Mouse (Mus musculus): ENCODE measurements around the gene Qrich1.

Qrich1 gene

DNA sequence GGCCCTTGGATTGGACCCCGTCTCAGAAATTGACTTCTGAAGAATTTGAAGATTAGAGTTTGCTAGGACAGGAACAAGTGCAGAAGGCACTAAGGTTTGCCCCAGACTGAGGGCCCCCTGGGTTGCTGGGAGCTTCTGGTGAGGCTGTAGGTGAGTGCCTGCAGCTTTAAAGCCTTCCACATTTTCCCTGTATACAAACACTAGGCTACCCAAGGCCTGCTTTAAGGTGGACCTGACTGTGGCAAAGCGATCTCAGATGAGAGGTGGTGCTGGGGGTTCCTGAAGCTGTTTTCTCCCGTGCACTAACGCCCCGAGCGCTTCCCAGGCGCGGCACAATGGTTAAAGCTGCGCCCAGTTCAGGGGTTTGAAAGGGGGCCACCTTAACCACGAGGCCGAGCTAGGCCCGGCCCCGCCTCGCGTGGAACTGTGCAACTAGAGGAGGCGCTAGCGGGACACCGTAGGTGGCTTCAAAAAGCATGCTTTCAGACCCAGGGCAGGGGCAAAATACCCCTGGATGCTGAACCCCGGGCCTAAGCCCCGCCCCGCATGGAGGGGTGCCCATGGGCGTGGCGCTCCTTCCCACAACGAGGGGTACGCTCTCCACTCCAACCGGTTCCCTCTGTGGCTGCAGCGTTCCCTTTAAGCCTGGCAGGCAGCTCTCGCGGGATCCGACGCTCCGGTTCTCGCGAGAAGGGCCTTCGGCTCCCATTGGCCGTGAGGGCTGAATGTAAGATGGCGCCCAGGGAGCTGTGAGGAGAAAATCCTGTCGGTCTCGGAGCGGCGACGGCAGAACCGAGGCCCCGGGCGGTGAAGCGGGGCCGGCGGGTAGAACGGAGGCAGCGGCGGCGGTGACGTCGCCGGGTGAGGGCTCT is at the start of gene Qrich1:
Gene Qrich1, plus strand, starts transcription at position 427 of the 872 bp plus-strand sequence.
- under 1% methylated on average over 53 of the region's 55 CpGs for WGBS

DNA sequence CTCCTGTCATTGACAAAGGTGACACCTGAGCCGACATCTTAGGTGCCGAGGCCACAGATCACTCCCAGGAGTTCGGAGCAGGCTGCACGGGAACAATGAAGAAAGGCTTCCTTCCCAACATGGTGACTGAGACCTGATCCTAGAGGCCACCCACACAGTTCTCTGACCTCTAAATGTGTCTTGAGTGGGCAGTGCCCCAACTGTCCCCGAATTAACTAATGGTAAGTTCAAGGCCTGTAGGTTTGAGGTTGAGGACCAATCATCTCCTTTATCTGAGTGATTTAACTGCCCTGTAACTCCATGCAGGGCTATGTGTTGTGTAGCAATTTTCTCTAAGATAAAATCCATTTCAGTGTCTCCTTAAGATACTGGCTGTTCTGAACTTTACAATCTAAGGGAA is 47.2 kb upstream of the Qrich1 start:
- WGBS: 85% methylated on average over 5 of the region's 5 CpGs

DNA sequence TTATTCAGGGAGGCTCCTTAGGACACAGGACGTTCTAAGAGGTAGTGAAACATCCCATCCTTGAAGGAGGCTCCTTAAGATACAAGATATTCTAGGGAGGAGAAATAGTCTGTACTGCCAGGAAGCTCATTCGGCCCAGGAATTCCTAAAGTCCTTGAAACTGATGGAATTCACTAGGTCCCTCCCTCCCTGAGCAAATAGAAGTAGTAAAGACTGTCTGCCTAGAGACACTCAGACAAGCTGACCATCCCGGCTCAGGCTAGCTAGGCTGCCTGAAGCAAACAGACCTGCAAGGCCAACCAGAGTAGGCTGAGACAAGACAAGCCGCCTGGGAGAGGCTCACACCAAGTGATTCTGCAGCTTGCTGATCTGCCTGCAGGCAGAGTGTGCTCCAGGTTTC is 46.8 kb upstream of the Qrich1 start:
- WGBS: 89% methylated on average over 4 of the region's 4 CpGs

DNA sequence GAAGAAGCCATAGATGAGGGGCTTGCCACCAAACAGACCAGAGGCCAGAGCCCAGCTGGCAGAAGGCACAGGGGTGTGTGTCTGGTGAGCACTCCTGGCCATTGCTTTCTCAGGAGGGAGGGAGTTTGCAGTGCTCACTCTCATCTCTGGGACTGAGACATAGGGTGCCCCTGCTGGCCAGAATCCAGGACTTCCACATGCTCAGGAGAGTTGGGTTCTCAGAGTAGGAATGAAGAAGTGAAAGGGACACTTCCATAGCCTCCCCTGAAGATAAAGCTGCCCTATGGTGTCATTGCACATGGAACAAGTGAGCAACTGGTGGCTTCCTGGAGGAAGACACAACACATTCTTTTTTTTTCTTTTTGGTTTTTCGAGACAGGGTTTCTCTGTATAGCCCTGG is 42.1 kb upstream of the Qrich1 start:
- 54% methylated on average over 1 of the region's 1 CpGs for WGBS

DNA sequence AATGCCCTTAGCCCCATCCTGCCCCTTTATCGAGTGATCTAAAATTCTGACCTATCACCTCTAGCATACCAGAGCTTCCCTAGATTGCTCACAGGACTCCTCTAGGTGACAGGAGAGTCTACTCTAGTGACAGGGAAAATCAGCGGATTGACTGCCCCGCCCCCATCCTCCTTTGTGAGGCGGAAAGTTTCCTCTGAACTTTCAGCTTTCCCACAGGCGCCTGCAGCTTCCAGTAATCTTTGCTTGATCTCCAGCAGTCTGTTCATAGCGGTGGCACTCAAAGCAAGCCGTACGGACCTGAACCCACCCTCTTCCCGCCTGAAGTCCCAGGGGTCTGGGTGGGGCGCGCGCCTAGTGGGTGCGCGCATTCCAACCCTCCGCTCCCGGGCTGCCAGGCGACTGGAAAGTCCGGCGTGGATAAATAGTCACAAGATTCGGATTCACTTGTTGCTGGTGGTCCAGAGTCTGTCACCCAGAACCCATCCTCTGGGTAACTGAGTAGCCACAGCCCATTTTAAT is 37.9 kb upstream of the Qrich1 start:
- 3% methylated on average over 20 of the region's 20 CpGs for WGBS

DNA sequence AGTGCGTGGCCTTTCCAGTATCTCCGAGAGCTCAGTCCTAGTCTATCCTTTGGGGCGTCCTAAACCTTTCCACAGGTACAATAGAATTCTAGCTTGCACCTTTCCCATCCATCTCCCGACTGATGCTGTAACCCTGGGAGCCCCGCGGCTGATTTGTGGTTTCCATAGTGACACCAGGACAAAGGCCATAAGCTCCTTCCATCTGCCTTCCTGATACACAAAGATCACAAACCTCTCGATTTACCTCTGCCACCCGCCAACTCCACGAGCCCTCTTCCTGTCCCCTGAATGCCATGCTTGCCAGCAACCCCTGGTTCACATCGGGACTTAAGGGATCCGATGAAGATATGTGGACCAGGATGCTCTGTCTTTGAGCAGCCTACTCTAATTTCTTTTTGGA is 37.4 kb upstream of the Qrich1 start:
- 31% methylated on average over 11 of the region's 11 CpGs for WGBS

DNA sequence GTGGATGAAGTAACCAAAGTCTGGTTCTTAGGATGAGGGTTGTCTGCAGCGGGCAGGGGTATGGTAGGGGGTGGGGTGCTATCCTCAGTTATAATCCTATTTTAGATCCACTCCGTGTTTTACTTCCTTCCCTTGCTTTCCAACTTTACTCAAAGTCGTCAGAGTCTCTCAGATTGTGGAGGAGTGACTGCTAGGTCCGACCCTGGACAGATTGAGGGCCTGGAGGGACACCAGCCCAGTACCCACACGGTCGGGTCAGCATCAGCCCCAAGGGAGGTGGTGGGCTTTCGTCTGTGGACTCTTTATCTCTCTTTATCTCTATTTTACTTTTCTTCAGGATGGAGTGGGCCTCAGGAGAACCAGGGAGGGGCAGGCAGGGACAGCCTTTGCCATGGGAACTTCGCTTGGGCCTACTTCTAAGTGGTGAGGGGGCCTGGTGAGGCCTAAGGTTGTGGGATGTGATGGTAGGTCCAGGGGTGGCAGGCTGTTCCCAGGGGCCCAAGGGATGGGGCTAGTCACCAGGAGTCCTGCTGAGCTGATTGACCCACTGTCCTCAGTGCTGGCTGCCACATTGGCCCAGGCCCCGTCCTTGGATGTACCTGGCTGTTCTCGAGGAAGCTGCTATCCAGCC is 36.8 kb upstream of the Qrich1 start, which contains the start of gene Lamb2:
Gene Lamb2, plus strand, starts transcription at position 16 of the 631 bp plus-strand sequence.
- 24% methylated on average over 10 of the region's 10 CpGs for WGBS

DNA sequence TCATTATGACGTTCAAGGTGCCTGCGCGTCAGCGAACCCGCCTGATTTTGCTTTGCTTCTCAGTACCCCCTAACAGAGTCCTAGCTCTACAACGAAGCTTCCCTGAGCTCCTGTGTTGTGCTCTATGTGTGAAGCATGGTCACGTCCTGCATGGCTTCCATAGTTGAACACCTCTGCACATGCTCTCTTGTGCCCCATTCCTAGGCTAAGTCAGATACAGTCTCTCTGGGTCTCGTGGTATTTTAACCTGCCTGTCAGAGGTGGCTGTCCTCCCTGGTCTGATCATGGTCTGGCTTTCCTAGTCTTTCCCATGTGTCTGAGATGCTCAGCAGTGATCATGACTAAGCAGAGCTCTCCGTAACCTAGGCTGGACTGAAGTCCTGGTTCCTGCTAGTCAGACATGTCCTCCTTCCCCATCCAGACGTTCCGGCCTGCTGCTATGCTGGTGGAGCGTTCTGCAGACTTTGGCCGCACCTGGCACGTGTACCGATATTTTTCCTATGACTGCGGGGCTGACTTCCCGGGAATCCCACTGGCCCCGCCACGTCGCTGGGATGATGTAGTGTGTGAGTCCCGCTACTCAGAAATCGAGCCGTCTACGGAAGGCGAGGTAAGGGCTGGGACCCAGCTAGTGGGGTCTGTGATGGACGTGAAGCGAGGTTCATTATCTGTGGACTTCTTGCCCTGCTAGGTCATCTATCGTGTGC is 35.6 kb upstream of the Qrich1 start:
- WGBS: 92% methylated on average over 28 of the region's 28 CpGs

DNA sequence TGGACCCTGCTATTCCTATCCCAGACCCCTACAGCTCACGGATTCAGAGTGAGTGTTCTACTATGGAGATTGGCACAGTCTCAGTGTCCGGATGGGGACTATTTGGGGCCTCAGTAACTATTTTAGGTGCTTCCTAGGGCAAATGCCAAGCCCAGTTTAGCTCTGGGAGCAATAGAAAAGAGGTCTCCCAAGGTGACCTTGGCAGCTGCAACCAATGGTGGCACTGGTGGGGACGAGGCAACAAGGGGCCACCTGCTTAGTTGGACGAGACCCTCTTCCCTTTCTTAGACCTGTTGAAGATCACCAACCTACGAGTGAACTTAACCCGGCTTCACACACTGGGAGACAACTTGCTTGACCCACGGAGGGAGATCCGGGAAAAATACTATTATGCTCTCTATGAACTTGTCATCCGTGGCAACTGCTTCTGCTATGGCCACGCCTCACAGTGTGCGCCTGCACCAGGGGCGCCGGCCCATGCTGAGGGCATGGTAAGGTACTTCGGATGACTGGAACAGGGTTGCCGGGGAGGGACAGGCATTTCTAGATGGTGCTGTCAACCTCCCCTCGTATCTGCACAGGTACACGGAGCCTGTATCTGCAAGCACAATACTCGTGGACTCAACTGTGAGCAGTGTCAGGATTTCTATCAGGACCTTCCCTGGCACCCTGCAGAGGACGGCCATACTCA is 34.9 kb upstream of the Qrich1 start:
- 91% methylated on average over 19 of the region's 19 CpGs for WGBS

DNA sequence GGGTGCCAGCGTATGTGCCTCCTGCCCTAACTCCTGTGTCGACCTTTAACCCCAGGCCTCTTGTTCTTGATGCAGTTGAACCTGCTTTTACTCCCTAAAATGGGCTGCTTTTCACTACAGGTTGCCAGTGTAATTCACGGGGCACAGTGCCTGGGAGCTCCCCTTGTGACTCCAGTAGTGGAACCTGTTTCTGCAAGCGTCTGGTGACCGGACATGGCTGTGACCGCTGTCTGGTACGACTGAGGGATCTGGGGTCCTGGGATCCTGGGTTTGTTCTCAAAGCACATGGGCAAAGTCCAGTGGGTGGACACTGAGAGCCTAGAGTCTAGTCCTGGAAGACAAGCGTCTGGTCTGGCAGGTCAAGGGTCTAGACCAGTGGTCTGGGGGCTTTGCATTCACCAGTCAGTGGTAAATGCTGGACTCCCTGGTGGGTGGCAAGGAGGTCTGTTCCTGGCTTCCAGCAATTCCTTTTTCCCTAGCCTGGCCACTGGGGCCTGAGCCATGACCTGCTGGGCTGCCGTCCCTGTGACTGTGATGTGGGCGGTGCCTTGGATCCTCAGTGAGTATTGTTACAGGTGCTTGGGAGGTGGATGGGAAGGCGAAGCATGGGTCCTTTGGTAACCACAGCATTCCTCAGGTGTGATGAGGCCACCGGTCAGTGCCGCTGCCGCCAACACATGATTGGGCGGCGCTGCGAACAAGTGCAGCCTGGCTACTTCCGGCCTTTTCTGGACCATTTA is 33.4 kb upstream of the Qrich1 start:
- 93% methylated on average over 18 of the region's 18 CpGs for WGBS

DNA sequence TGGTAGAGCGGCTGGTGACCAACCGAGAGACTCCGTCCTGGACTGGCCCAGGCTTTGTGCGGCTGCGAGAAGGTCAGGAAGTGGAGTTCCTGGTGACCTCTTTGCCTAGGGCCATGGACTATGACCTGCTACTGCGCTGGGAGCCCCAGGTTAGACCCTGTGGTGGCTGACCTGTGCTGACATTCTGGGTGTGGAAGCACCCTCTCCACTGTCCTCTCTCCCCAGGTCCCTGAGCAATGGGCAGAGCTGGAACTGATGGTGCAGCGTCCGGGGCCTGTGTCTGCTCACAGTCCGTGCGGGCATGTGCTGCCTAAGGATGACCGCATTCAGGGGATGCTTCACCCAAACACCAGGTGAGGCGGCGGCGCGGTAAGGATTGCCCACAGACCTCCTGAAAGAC is 32.6 kb upstream of the Qrich1 start:
- WGBS: 96% methylated on average over 15 of the region's 15 CpGs

DNA sequence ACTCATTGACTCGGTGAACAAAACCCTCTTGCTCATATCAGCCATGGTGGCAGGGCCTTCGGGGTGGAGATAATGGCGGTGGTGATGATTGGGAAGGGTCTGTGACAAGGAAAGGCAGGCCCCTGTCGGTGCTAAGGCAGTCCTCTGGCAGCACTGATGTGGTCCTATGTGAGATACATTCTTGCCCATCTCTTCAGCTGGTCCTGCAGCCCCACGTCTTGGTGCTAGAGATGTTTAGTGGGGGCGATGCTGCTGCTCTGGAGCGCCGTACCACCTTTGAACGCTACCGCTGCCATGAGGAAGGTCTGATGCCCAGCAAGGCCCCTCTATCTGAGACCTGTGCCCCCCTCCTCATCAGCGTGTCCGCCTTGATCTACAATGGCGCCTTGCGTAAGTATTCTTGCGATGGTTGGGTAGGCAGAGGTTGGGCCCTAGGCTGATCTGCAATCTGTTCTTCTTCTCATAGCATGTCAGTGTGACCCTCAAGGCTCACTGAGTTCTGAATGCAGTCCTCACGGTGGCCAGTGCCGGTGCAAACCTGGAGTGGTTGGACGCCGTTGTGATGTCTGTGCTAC is 31.2 kb upstream of the Qrich1 start:
- WGBS: 95% methylated on average over 19 of the region's 19 CpGs

DNA sequence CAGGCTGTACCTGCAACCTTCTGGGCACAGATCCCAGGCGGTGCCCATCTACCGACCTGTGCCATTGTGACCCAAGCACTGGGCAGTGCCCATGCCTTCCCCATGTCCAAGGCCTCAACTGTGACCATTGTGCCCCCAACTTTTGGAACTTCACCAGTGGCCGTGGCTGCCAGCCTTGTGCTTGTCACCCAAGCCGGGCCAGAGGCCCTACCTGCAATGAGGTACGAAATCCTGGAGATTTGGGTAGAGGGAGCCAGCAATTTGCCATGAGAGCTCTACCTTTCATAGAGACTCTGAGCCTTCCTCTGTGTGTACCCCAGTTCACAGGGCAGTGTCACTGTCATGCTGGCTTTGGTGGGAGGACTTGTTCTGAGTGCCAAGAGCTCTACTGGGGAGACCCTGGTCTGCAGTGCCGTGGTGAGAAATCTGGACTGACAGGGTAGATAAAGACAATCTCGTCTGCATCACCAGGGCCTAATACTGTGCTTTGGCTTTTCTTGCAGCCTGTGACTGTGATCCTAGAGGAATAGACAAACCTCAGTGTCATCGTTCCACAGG is 29.6 kb upstream of the Qrich1 start:
- 93% methylated on average over 8 of the region's 8 CpGs for WGBS

DNA sequence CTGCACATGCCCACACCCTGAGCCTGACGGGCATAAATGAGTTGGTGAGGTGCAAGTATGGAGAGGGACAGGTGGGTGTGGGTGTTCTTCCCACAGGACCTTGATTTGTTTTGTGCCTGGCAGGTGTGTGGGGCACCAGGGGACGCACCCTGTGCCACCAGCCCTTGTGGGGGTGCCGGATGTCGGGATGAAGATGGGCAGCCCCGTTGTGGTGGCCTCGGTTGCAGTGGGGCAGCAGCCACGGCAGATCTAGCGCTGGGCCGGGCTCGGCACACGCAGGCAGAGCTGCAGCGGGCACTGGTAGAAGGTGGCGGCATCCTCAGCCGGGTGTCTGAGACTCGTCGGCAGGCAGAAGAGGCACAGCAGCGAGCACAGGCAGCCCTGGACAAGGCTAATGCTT is 28.2 kb upstream of the Qrich1 start:
- WGBS: 96% methylated on average over 17 of the region's 17 CpGs

DNA sequence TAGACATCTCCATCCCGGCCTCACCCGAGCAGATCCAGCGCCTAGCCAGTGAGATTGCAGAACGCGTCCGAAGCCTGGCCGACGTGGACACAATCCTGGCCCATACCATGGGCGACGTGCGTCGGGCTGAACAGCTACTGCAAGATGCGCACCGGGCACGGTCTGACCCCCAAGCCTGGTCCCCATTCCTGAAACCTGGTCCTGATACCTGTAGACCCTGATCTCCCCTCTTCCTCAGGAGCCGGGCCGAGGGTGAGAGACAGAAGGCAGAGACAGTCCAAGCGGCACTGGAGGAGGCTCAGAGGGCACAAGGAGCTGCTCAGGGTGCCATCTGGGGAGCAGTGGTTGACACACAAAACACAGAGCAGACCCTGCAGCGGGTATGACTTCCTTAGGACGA is 27.4 kb upstream of the Qrich1 start:
- WGBS: 94% methylated on average over 20 of the region's 20 CpGs

DNA sequence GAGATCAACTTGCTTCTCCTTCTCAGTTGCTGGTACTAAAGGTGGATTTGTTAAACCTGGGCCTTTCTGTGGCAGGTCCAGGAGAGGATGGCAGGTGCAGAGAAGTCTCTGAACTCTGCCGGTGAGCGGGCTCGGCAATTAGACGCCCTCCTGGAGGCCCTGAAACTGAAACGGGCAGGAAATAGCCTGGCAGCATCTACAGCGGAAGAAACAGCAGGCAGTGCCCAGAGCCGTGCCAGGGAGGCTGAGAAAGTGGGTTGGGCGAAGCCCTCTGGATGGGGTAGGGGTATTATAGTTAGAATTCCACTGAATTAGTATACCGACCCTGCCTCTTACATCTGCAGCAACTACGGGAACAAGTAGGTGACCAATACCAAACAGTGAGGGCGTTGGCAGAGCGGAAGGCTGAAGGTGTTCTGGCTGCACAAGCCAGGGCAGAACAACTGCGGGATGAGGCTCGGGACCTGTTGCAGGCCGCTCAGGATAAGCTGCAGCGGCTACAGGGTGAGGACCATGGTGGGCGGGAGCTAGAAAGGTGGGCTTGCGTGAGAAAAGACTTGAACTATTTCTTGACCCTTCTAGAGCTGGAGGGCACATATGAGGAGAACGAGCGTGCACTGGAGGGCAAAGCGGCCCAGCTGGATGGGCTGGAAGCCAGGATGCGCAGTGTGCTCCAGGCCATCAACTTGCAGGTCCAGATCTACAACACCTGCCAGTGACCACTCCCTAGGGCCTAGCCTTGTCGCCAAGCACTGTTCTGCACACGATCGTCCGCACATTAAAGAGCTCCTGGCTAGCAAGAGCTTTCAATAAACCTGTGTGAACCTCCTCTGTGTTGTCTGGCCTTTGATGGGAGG is 26.7 kb upstream of the Qrich1 start:
- WGBS: 49% methylated on average over 26 of the region's 26 CpGs

DNA sequence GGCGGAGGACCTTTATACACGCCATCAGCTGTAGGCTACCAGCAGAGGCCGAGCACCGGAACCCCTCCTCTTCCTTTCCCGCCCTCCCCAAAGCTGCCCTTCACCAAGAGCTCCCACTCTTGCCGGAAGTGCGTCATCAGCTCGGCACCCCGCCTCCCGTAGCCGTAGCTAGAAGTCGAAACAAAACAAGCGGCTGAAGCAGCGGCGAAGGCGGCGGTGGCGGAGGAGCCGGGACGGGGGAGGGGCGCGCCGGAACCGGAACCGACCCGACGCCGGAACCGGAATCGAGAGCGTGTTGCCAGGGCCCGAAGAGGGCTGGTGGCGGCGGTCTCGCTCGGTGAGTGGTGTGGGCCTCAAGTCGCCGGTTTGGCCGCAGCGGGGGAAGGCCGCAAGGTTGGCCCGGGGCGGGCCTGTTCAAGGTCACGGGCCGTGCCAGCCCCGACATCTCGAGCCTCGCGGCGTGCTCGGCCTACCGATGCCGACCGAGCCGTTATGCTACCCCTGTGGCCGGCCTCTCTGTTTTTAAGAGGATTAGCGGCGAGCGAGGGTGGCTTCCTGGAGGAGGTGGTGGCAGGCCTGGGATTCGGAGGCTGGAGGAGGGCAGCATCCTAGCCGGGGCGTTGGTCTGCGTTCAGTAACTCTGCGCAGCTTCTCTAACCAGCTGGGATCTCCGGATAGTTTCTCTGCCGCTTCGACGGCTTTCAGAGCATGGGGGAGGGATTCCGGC is 25.9 kb upstream of the Qrich1 start, which contains the start of gene Usp19:
Gene Usp19, plus strand, starts transcription at position 44 of the 727 bp plus-strand sequence.
- under 1% methylated on average over 69 of the region's 69 CpGs for WGBS

DNA sequence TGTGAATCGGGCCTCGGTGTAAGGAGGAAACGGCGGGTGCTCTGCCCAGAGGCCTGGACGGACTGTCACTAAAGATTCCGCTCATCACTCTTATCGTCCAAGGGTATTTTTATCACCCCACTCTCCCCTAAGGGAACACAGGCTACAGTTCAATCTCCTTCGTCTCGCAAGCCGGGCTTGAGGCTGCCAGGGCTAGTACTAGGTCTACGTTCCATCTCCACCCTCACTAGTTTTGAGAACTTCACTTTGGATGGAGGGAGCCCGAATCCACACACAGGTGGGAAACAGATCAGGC is 25.4 kb upstream of the Qrich1 start:
- 3% methylated on average over 12 of the region's 12 CpGs for WGBS

Data from cerebral cortex, adult 2 months (tissue).